Mouse (Mus musculus): ENCODE results near the gene Phf20.

The Phf20 gene

DNA sequence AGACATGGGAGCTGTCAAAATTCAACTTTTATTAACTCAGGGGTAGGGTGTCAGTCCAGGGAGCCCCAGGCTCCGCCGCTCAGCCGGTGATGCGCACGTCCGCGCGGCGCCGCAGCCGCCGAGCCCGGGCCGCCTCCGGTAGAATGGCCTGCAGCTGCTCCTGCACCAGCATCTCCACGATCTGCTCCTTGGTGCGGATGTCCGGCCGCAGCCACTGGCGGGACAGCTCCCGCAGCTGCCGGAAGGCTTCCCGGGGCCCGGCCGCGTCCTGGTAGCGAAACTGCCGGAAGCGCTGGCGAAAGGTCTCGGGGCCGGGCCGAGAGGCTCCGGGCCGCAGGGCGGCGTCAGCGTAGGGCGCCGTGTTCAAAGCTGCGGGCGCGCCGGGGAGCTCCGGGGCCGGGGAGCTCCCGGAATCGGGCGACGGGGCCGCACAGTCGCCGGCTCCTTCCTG, 115.6 kb downstream of the Phf20 start:
- in situ Hi-C loops (cut with MboI, MseI), result no loop called here

DNA sequence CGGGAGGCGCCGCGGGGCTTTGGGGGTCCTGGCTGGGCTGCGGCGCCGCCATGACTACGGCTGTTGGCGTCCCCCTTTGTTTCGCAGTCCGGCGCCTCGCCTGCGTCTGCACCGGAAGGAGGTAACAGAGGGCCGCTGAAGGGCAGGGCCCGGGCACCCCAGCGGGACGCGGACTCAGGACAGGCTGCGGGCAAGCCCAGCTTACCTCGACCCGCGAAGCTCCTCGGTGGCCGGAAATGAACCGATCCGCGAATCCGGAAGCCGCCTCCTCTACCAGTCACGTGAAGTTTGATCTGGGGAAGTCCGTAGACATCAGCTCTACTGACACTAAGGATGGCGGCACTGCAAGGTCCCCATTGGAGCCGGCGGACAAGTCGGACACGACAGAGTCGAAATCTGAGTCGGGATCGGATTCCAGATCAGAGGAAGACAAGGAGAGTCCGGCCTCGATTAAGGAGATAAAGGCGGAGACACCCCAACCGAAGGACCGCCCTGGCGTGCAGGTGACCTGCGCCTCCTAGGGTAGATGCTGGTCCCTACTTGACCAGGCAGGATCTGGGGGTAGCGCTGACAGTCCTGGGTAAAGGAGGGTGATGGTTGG, 116.1 kb downstream of the Phf20 start, which contains the start of the genes Cnbd2 and Scand1:
Cnbd2 (plus strand) TSS at position 3 of the 601 bp plus-strand sequence.
Scand1 (minus strand) TSS at position 408 of the 601 bp plus-strand sequence.
- in situ Hi-C loops (cut with MboI, MseI), result no loop called here

DNA sequence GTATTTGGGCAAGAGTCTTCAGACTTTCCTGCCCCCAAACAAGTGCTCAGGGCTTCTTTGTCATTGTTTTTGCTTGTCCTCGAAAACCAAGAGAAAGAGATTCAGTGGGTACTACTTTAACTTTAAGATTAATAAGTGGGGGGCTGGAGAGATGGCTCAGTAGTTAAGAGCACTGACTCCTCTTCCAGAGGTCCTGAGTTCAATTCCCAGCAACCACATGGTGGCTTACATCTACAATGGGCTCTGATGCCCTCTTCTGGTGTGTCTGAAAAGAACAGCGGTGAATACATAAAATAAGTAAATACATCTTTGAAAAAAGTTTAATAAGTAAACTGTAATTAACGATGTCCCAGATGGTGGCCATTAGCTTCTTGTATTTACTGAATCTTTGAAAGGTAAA, 116.9 kb downstream of the Phf20 start:
- in situ Hi-C loops (cut with MboI, MseI), result no loop called here

- in situ Hi-C loops (cut with MboI, MseI), result no loop called here
Measured at GRCm38 (mm10) chr2:156314811-156315210, 118.5 kb downstream of the Phf20 start.

DNA sequence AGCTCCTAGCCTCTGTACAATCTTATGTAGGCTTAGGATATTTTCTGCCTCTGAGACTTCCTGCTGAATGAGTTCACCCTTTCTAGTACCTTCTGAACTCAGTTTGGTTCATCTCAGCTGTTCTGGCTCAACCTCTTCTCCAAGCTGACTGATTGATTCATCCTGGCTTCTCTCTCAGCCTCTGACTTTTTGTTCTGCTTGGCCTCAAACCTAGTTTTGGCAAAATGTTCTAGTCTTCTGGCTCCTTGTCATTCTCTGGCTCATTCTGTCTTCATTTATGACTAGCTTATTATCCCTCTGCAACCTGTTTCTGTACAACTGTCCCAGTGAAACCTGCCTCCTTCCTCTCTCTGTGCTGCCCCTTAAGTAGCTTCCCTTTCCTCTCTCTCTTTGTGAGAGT, 122.2 kb downstream of the Phf20 start:
- in situ Hi-C loops (cut with MboI, MseI), result no loop called here

GRCm38 (mm10) chr2:156321538-156321937, 125.3 kb downstream of the Phf20 start:
- in situ Hi-C loops (cut with MboI, MseI), result no loop called here

- in situ Hi-C loops (cut with MboI, MseI), result no loop called here
Measured at GRCm38 (mm10) chr2:156324116-156324588, 127.9 kb downstream of the Phf20 start.

GRCm38 (mm10) chr2:156324681-156325080, 128.4 kb downstream of the Phf20 start:
- in situ Hi-C loops (cut with MboI, MseI), result no loop called here

DNA sequence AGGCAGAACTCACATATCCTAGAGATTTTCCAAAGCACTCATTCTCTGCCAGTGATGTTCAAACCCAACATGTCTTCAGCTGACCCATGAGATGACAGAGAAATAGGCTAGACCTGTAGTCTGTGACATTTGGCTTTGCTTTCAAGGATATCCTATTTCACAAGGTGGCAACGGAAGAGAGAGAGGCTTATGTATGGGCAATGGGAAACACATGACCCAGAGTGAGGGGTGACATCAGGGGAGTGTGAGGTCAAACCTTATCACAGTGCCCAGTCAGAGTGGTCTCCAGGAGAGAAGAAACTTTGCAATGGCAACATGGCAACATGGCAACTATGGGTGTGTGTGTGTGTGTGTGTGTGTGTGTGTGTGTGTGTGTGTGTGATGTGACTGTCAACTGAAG, 134.4 kb downstream of the Phf20 start:
- in situ Hi-C loops (cut with MboI, MseI), result no loop called here

- in situ Hi-C loops (cut with MboI, MseI), result no loop called here
Measured at GRCm38 (mm10) chr2:156331446-156331965, 135.2 kb downstream of the Phf20 start.

DNA sequence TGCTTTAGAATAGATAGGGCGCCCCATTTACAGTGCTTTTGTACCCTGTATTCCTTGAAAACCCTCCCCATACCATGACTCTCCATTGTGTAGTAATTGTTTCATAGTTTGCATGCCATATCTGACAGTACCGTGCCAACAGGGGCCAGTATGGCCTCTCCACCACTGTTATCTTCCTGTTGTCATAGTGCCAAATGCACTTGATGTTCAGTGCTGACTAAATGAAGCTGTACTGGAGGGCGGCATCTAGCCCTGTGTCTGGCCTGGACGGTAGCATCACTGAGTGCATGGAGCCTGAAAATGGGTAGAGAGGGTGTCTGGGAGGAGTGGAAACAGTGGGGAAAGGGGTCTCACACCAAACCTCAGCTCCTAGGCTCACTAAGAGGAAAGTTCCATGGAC, 143.8 kb downstream of the Phf20 start:
- in situ Hi-C loops (cut with MboI, MseI), result no loop called here

DNA sequence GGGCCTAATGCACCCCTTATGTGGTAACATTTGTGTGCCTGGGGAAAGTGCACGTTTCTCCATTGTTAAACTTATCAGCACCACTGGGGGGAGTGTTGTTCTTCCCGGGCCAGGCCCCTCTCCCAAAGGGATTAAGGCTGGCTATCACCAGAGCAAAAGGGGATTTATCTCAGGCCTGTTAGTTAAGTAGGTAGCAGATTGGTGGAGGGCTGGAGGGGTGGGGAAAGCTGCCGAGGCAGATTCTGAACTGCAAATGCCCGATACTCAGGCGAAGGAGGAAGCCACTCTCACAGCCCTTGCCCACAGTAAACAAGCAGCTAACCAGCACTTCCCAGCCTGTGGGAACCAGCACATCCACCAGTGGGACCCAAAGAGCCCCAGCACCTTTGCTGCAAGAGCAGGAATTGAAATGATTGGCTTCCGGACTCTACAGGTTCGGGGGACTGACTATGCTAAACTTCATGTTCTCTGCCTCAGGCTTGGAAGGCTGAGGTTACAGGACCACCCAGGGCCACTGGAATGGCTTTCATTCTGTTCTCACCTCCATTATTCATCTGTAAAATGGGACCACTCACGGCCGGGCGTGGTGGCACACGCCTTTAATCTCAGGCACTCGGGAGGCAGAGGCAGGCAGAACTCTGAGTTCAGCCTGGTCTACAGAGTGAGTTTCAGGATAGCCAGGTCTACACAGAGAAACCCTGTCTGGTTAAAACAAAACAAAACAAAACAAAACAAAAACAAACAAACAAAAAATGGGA, 148.7 kb downstream of the Phf20 start:
- in situ Hi-C loops (cut with MboI, MseI), result no loop called here

GRCm38 (mm10) chr2:156348812-156349211, 152.5 kb downstream of the Phf20 start:
- in situ Hi-C loops (cut with MboI, MseI), result no loop called here

DNA sequence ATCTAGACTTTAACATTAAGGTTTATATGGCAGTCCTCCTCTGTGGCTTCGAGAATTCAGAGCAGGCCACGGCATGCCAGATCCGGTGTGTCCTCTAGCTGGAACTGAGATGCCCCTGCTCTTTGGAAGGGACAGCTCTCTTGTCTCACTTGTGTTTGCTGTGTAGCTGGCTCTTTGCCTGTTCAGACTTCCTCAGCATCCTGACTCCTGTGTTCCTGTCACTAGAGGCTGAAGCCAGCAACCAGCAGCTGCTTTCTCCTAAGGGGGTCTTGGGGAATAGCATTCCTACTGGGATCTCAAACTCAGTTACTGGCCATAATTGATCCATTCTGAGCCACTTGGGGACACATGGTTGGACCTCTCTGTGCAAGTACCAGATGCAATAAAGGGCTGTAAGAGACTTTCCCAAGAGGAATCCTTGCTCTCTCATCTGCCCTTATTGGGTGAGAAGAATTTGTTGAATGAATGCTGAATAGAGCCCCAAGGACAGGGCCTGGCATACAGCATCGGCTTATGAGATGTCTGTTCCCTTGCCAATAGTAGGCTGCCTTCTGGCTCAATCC, 153.1 kb downstream of the Phf20 start:
- in situ Hi-C loops (cut with MboI, MseI), result no loop called here

- in situ Hi-C loops (cut with MboI, MseI), result no loop called here
Measured at GRCm38 (mm10) chr2:156351243-156351642, 155.0 kb downstream of the Phf20 start.

GRCm38 (mm10) chr2:156352413-156353165, 156.3 kb downstream of the Phf20 start:
- in situ Hi-C loops (cut with MboI, MseI), result no loop called here

DNA sequence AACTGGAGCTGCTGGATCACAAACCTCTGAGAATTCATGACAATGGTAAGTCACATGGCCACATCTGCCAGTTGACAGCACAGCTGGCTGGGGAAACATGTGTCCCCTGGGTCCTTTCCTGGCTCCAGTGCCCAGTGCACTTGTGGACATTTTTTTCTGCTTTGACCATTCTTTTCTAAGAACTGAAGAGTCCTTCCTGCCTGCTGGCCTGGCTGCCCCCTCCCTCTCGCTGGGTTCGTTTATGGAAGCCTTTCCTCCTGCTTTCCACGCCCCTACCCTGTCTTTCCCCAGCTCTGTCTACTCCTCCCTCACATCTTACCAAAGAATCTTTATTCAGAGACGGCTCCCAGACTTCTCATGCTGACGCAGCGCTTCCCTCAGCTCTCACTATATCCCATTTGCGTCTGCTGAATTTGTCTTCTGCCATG, 157.0 kb downstream of the Phf20 start:
- in situ Hi-C loops (cut with MboI, MseI), result no loop called here

DNA sequence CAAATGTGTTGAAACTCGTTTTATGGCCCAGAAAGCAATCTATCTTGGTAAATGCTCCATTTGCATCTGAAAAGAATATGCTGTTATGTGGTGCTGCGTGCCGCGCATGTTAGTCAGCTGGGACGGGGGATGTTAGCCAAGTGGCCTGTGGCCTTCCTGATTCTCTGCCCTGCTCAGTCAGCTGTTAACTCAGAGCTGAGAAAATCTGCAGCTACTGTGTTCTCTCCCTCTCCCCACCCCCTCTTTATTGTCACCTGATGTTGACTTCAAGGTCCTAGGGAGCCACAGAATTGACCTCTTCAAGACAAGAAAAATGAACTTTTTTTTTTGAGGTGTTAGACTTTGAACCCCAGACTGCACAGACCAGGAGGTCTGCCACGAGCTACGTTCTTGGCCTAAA, 159.8 kb downstream of the Phf20 start:
- in situ Hi-C loops (cut with MboI, MseI), result no loop called here
